Mouse (Mus musculus) large intestine, adult 2 months (tissue): ENCODE measurements around the gene Tsga13. TPM values are rescaled to one million over a fixed set of nuclear protein-coding genes. Genes with fewer than 3 reads are reported as not detected.
A peak's percentile ranks its signal among the peaks of the same experiment; 100 is the strongest.

ENCODE experiments used
- DNase-seq: peaks from one replicate; pipeline ENCODE4 v3.0.0-alpha.2; 2012; ENCODE audit warnings: low read depth, low spot score
- WGBS: fragments of 180-500 bp; shearing (Covaris S2); methylation state at CpG from one replicate; pipeline ENCODE4 v1.1.7; 2018; 5-methylcytosine and 5-hydroxymethylcytosine counted together
- polyA plus RNA-seq: library from polyadenylated mRNA; depleted of rRNA; stranded (reverse); fragments of >200 nt; gene quantifications from 2 replicates; pipeline ENCODE4 v1.2.3, GENCODE M21; 2012; rRNA removed

The Tsga13 gene
- polyA plus RNA-seq, 1 experiment: not detected

GRCm38 (mm10) chr6:30866501-30866900 lies 48.9 kb downstream of the Tsga13 start:
- 95% methylated on average over 1 of the region's 1 CpGs for WGBS
- no peak for DNase-seq

DNA sequence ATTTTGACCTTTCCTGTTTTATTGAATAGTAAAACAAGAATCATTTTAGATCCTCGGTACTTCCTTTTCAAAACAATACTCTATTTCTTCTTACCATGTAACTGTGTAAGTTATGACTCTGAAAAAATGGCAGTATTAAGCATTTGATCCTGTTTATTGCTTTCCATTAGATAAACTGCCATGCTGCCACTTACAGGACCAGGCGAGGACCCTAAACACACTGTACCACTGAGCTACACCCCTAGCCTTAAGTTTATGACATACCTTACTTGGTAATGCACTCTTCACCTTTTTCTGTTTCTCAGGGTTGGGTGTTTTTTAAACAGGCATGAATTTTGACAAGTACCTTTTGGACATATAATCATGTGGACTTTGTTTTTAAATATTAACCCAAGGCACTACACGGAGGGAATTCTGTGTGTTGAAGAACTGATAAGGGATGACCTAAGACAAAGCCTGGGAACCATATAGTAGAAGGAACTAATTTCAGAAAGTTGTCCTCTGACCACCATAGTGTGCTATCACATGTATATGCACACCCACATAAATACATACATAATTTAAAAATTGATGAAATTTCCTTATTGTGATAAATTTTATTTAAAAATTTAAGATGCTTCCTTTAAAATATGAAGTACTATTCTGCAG lies 50.2 kb downstream of the Tsga13 start:
- WGBS: 29% methylated on average over 3 of the region's 3 CpGs
- peak; percentile 21 for DNase-seq

GRCm38 (mm10) chr6:30855956-30856355 lies 59.4 kb downstream of the Tsga13 start:
- no peak for DNase-seq
- 94% methylated on average over 7 of the region's 7 CpGs for WGBS

- no peak for DNase-seq
- WGBS: 40% methylated on average over 2 of the region's 2 CpGs
Observed at GRCm38 (mm10) chr6:30855205-30855604, 60.2 kb downstream of the Tsga13 start.

DNA sequence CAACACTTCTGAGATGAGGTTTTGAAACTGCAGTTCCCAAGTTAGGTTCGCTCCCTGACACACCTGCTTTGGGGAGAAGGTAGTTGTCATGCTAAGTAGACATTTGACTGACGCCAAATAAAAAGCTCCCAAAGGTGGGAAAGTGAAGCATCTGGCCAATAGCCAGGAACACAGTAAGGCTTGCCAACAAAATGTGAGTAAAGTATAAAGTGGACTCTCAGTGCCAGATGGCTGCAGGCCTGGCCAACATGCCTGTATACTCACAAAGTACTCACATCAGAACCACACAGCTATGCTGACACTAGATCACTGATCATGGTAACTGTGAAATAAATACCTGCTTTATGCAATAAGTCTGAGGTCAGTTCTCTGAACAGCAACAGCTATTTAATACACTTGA lies 65.6 kb downstream of the Tsga13 start:
- WGBS: 23% methylated on average over 2 of the region's 2 CpGs
- DNase-seq: no peak

Other genes starting within 250 kb of the Tsga13 start
- gene Cep41, start 221.8 kb downstream of the Tsga13 start, polyA plus RNA-seq: 2.9 and 3.4 TPM in 2 replicates
- gene Mest, start 192.0 kb downstream of the Tsga13 start, polyA plus RNA-seq: 10.4 and 21.2 TPM in 2 replicates
- 11.4 and 13.2 TPM in 2 replicates for gene Copg2, start 18.8 kb downstream of the Tsga13 start, polyA plus RNA-seq
- not detected in 2 replicates for gene Klf14, start 43.5 kb upstream of the Tsga13 start, polyA plus RNA-seq